Mouse (Mus musculus): Measurements from ENCODE around the gene Stbd1. TPM values are rescaled to one million over a fixed set of nuclear protein-coding genes. Genes with fewer than 3 reads are reported as not detected.

Gene Stbd1
- under 1 TPM; 0.16 to 0.40 TPM for polyA plus RNA-seq (2017; shearing (Covaris generic))

- ATAC-seq = peak; percentile 59
These were observed at the start of gene Stbd1 for GRCm38 (mm10) chr5:92602691-92603690. TSS of gene Stbd1 (plus strand) at chr5:92603041.

DNA sequence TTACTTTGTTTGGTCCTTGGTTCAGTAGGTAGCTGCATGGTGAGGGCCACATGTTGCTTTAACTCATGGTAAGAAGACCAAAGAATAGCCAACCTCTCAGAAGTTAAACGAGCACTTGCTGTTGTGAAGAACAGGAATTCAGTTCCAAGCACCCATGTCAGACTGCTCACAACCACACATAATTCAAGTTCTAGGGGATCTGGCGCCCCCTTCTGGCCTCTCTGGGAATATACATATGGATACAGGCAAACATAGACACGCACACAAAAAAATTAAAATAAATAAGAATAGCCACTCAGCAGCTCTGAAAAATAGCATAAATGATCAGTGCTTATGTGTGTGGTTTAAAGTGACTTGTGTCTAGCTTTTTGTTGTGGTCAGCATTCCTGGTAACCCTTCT, 48.9 kb upstream of the Stbd1 start:
- no peak for ATAC-seq

DNA sequence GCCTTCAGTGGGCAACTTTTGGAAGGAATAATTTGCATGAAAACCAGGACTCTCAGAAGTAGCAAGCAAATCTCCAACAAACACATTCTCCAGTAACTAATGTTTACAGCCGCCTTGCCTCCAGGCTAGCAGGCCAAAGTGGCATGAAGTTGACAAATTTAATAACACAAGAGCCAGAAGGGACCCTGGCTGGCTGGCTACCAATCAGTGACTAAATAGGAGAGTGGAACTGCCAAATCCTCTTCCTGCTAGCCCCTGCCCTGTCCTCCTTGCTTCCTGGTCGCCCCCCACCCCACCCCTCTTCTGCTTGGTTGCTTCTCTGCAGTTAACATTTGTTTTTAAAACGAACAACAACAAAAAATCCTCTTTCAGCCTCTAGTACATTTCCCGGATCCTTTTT, 48.4 kb upstream of the Stbd1 start:
- ATAC-seq = no peak

DNA sequence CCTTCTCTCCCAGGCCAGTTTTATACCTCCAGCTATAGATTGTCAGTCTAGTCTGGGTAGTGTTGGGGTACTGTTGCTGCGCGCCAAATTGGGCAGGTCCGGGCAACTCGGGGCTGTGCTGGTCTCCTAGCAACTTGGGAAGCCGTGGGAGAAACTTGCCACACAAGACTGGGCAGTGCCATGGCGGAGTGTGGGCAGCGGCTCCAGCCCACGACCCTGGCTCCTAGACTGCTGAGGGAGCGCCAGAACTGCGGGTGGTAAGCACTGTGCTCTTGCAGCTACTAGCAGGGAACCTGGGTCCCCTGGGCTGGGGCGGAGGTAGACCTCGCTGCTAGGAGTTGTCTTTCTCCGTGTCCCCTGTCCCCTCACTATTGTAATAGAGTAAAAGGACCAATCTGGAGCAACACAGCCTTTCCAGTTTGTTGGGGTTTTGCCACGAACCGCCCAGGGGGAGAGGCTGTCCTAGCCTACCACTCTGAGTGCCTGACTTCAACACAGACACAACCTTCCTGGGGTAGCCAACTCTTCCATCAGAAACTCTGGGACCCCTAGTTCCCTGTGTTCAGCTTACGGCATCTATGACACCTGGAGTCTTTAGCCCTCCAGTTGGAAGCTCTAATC, 47.8 kb upstream of the Stbd1 start, which contains the start of gene Fam47e:
Fam47e (plus strand) TSS at position 179 of the 621 bp plus-strand sequence.
- ATAC-seq = no peak

- ATAC-seq = no peak
These were observed 46.9 kb upstream of the Stbd1 start for GRCm38 (mm10) chr5:92555905-92556304.

DNA sequence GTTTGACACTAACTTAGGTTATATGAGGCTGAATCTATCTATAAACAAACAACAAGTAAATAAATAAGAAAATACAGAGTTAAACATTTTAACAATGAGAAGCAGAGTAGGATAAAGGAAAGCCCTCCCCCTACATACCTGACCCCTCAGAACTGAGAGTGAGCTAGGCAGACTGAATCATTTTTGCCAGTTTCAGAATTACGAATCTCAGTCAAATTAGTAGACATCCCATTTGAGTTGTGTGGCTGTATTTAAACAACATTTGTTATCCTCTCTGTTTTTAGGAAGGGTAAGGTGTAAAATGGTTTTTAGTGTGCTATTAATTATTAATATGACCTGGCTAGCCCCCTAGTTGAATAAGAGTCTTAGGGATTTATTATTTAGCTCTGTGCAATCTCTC, 45.3 kb upstream of the Stbd1 start:
- no peak for ATAC-seq

DNA sequence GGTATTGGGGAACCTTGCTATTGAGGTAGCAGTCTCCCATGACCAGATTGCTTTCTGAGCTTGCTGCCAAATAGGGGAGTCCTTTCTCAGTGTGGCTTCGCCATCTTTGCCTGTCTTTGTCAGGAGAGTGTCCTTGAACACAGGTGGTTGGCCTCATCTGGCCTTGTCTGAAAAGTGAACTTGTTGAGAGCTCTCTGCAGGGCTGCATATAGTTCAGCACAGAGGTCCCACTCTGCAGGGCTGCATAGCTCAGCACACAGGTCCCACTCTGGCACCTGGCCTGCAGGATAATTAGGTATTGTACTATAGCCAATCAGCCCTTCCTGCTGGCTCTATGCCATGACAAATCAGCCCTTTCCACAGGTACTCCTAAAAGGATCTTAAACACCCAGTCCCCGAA, 42.6 kb upstream of the Stbd1 start:
- ATAC-seq = no peak

GRCm38 (mm10) chr5:92562002-92562401, 40.8 kb upstream of the Stbd1 start:
- ATAC-seq = no peak

GRCm38 (mm10) chr5:92571232-92571631, 31.6 kb upstream of the Stbd1 start:
- ATAC-seq = no peak

DNA sequence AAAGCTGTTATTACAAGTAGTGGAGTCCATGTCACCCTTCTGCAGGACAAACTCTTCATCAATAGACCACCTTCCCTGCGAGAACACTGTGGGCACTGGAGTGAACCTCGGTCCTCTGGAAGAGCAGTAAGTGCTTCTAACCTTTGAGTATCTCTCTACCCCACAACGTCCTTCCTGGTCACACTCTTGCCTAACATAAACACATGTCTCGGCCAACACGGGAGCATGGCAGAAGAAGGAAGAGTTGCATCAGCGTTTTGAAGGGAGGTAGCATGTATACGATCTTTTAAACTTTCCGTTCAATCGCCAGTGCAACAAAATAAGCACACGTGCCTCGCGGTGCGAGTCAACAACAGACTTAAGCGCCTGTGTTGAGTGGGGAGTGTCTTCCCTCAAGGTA, 23.3 kb upstream of the Stbd1 start:
- no peak for ATAC-seq

GRCm38 (mm10) chr5:92585932-92586331, 16.9 kb upstream of the Stbd1 start:
- no peak for ATAC-seq

GRCm38 (mm10) chr5:92595026-92595425, 7.8 kb upstream of the Stbd1 start:
- no peak for ATAC-seq

DNA sequence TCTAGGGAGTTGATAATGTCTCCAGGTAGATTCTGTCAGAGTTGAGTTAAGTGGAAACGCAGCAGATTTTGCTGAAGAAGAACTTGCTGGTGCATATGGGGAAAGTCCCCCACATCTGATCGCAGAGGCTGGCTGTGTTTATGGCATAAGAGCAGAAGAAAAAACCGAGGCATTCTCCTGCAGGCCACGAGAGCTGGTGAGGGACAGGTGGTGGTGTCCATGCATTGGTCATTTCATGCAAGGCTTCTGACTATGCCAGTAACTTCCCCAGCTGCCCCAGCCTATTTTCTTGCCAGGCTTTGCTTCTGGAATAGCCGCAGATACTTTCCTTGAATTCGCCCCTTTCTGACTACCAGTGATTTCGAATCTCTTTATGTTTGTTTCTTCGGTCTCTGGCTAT, 6.0 kb upstream of the Stbd1 start:
- no peak for ATAC-seq

- ATAC-seq = no peak
These were observed 3.8 kb upstream of the Stbd1 start for GRCm38 (mm10) chr5:92599030-92599429.

GRCm38 (mm10) chr5:92604452-92605247, 1.8 kb downstream of the Stbd1 start:
- no peak for ATAC-seq

DNA sequence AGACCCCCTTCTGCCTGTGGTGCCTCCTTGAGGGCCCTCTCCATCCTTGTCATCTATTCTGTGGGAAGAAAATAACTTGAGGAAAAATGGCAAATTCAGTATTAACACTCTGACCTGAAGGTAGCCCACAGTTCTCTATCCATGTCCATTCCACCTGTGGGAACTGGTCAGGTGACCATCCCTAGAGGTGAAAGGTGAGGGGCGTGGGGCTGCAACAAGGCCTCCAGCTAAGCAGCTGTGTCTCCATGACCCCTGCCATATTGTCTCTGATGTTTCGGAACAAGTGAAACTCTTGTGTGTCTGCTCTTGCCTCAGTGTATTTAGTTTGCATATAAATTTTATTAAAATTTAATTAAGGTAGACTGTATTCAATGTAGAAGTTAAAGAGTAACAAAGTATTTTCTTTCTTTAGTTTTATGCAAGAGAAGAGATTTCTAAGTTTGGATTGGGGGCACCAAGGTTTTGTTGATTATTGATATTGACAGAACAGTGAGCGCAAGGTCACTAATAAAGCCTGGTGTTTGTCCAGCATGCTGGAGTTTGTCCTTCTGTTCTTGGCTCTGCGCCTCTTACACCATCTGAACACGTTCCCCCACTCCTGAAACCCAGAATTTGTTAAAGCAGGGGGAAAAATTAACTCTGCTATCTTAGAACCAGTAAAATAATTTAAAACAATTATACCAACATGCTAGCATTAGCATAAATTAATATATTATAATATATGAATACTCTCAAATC, 4.8 kb downstream of the Stbd1 start:
- no peak for ATAC-seq

GRCm38 (mm10) chr5:92612756-92613155, 9.9 kb downstream of the Stbd1 start:
- no peak for ATAC-seq

- ATAC-seq = no peak
These were observed 19.0 kb downstream of the Stbd1 start for GRCm38 (mm10) chr5:92621883-92622282.

DNA sequence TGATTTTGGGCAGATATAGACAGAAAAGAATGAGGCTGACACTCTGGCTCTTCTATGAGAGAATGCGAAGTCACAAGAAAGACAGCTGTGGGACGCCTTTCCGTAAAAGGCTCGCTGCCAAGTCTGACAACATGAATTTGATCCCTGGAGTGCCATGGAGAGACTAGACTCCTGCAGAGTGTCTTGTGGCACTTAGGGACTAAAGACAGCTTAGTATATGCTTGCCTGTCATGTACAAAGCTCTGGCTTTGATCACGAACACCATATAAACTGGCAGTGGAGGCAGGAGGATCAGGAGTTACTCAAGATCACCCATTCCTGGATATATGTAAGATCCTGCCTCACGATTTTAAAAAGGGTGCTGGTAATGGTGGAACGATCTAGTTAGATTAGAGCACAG, 25.1 kb downstream of the Stbd1 start:
- no peak for ATAC-seq

GRCm38 (mm10) chr5:92633526-92633925, 30.7 kb downstream of the Stbd1 start:
- no peak for ATAC-seq

DNA sequence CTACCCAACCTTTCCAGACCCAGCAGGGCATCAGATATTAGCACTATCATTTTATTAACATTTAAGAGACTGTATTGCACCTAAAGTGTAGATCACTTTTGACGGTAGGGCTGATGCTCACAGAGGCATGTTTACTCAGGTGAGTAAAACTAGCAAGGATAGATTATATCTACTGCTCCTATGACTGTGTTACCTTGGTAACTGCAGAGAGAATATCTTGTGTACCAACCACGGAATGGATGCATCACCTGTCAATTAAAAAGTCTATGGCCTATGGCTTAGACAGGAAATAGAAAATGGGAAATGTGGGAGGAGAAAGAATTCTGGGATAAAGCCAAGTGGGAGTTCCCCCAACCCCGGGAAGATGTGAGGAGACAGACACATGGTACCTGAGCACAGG, 32.1 kb downstream of the Stbd1 start:
- ATAC-seq = no peak

GRCm38 (mm10) chr5:92635891-92636290, 33.0 kb downstream of the Stbd1 start:
- no peak for ATAC-seq

All from activated CD4-positive, CD25-positive, alpha-beta regulatory T cell, adult 4 months (primary cell).